Mouse (Mus musculus): Measurements from ENCODE around the gene Asb2.

- TF ChIP-seq POLR2A (IDR thresholded peaks at IDR 0.05; ENCODE audit: control insufficient read depth, low read depth, low read length) (no peak), CTCF (IDR thresholded peaks at IDR 0.05; ENCODE audit: control insufficient read depth, insufficient read depth, insufficient replicate concordance, low read depth, low read length) (no peak)
Measured at GRCm38 (mm10) chr12:103367171-103367570, 11.4 kb upstream of the Asb2 start.
